Mouse (Mus musculus): ENCODE measurements around the gene Fgfr2. TPM values are rescaled to one million over a fixed set of nuclear protein-coding genes. Genes with fewer than 3 reads are reported as not detected.
"Not testable (repeated sequence)": the region's sequence is repeated elsewhere in the genome, so short reads cannot be mapped to it uniquely, and the experiment has no call there.

The Fgfr2 gene
- total and polyA plus RNA-seq, 3 experiments, result 47.1 to 245 (median 178) TPM

DNA sequence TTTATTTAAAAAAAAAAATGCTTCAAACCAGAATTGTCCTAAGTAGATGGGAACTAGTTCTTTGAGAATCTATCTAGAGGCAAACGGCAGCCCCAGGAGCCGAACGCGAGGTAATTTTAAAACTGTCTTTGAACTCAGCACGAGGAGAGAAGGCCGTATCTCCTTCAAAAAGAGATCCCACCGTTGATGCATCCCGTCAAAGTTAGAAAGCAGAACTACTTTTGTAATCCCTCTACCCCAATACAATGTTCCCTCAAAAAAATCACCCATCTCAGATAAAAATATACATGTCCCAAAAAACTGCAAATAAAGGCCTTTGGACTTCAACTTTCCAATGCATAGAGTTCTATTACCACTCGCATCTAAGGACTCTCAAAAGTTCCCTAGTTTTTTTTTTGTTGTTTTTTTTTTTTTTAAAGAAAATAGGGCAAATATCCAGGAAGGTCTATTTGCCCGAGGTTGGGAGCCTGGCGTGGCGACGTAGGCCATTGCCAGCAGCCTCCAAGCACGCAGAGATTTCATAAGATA, 2.0 kb downstream of the Fgfr2 start:
- no peak for DNase-seq

GRCm38 (mm10) chr7:133120221-133120751, 2.9 kb downstream of the Fgfr2 start:
- DNase-seq, result no peak

- DNase-seq, result no peak
These were observed 5.3 kb downstream of the Fgfr2 start for GRCm38 (mm10) chr7:133117815-133118214.

- DNase-seq, result no peak
These were observed 6.6 kb downstream of the Fgfr2 start for GRCm38 (mm10) chr7:133116542-133116941.

DNA sequence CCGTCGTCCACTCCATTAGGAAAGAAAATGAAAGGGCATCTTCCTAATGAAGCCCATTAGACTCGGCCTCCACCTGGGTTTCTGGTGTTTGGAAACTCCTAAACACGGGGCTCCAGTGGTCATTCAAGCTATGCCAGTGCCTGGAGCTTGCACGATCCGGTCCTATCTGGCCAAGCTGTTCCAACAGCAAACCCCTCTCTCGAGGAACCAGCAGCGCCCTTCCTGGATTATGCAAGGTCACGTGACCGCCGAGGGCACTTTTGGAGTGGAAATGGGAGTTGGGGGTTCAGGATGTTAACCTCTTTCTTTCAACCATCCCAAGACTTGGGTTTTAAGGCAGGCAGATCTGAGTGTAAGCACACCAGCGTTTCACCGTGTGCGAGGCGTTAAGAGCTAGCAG, 7.3 kb downstream of the Fgfr2 start:
- peak; percentile 44 for DNase-seq

- no peak for DNase-seq
These were observed 8.2 kb downstream of the Fgfr2 start for GRCm38 (mm10) chr7:133114847-133115470.

- DNase-seq, result no peak
These were observed 9.8 kb downstream of the Fgfr2 start for GRCm38 (mm10) chr7:133113185-133113895.

DNA sequence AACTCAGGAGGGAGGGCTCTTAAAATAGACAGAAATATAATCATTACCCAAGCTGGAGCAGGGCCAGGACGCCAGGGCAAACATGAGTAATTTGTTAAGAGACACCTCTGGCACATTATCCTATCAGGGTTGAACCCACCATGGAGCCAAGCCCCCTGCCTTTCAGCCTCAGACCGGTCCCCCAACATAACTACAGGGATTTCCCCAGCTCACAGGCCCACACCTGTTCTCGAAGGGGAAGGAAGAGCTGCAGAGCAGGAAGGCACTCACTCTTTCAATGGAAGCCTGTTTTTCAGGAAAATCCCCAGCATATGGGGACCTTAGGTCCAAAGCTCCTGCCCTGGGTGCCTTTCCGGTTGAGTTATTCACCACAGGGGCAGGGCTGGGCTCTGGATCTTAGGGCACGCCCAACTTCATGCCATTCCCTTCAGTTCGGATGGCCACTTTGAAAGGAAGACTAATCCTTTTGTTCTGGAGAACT, 10.8 kb downstream of the Fgfr2 start:
- DNase-seq, result no peak

GRCm38 (mm10) chr7:133109442-133109841, 13.7 kb downstream of the Fgfr2 start:
- DNase-seq, result no peak

- DNase-seq, result no peak
These were observed 14.5 kb downstream of the Fgfr2 start for GRCm38 (mm10) chr7:133108695-133109094.

- no peak for DNase-seq
These were observed 20.6 kb downstream of the Fgfr2 start for GRCm38 (mm10) chr7:133102578-133102977.

GRCm38 (mm10) chr7:133101070-133101469, 22.1 kb downstream of the Fgfr2 start:
- DNase-seq, result no peak

- no peak for DNase-seq
These were observed 23.0 kb downstream of the Fgfr2 start for GRCm38 (mm10) chr7:133100178-133100577.

- no peak for DNase-seq
These were observed 23.9 kb downstream of the Fgfr2 start for GRCm38 (mm10) chr7:133099266-133099665.

- DNase-seq, result no peak
These were observed 24.9 kb downstream of the Fgfr2 start for GRCm38 (mm10) chr7:133098118-133098793.

DNA sequence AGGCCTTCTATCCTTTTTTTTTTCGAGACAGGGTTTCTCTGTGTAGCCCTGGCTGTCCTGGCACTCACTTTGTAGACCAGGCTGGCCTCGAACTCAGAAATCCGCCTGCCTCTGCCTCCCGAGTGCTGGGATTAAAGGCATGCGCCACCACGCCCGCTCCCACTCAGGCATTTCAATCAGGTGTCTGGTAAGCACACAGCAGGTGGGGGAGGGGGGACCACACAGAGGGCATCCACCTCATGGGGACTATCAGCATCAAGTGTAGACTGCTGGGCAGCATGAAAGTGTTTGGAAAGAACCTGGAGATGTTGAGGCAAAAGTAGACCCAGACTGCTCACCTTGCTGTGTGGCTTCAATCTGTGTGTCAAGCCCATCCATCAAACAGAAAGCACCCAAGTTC, 27.5 kb downstream of the Fgfr2 start:
- not testable (repeated sequence) for DNase-seq

DNA sequence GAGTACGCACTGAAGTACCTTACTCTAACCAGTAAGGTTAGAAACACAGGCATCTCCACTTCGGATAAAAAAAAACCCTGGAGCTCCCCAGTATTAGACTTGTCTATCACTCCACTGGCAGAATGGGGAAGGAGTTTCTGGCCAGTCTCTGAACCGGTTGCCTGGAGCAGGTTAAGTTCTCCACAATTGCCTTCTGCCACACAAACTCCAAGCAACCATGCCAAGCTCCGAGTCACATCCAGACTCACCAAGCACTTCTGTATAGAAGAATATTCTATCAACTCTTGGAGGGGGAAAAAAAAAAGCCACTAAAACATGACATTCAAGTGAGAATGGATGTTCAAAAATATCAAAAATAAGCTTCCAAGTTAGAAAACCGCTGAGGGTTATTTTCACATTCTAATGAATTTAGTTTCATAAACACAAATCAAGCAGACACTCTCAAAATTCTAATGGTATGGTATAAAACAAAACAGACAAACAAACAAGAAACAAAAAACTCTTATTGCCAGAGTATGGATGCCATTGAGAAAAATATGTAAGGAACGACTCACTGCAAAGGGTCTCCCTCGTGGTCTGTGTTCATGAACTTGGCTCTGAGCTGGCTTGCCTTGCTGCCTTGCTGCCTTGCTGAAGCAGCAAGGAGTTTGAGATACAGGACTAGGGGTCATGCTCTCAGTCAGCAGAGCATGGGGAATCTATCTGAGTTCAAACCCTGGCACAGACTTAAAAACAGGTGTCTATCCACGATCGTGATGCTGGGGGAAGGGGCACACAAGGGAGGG, 28.2 kb downstream of the Fgfr2 start:
- DNase-seq, result no peak

GRCm38 (mm10) chr7:133094161-133094560, 29.0 kb downstream of the Fgfr2 start:
- no peak for DNase-seq

DNA sequence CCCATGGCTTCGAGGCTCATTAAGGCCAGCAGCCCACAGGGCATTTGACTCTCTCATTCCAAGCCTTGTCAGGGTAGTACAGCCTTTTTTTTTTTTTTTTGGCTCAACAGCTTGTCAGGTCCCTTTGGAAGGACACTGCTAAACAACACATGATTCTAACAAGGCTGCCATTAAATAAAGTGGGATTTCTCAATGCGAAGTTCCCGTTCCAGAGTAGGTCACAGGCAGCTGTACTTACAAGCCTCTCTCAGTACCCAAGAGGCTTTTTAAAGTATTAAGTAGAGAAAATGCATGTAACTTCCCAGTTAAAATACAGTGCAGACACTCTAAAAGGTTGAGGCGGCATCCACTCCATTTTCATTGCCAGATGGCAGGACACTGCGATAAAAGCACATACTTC, 29.4 kb downstream of the Fgfr2 start:
- DNase-seq, result no peak

DNA sequence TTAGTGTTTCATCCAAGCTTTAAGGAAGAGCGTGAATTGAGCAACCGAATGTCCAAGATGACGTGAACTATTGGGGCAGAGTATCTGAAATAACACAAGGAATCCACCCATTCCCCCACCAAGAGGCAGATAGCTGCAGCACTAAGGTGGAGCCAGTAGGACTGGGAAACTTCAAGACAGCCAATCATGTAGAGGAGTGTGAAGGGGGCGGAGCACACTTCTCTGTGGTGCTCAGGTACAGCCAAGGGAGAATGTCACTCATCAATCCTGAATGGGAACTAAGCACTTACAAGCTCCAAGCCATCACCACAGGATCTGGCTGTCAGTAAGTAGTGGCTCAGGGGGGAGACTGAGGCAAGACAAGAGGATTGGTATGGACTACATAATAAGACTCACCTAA, 32.5 kb downstream of the Fgfr2 start:
- no peak for DNase-seq

GRCm38 (mm10) chr7:133089621-133090260, 33.4 kb downstream of the Fgfr2 start:
- no peak for DNase-seq

Data from adrenal gland, adult 2 months (tissue).